Mouse (Mus musculus) frontal cortex, postnatal 10 days (tissue): ENCODE measurements around the gene Fam221a.

ENCODE experiments used
- DNase-seq, 2 experiments: peaks; one replicate each; pipeline ENCODE4 v3.0.0; 2022; ENCODE audit warnings: low spot score in 2 of 2, mixed read lengths in 1 of 2

Fam221a gene

GRCm38 (mm10) chr6:49367159-49368054, at the start of gene Fam221a:
Gene Fam221a, plus strand, starts transcription at chr6:49367739.
- DNase-seq = peak; percentile 48

GRCm38 (mm10) chr6:49318966-49319594, 48.5 kb upstream of the Fam221a start, which contains the start of gene Ccdc126:
Gene Ccdc126, plus strand, starts transcription at chr6:49319274.
- peak; percentile 97 for DNase-seq

GRCm38 (mm10) chr6:49319595-49320315, 47.8 kb upstream of the Fam221a start:
- DNase-seq = no peak

GRCm38 (mm10) chr6:49321341-49321740, 46.2 kb upstream of the Fam221a start:
- no peak for DNase-seq

GRCm38 (mm10) chr6:49322056-49322455, 45.5 kb upstream of the Fam221a start:
- DNase-seq = no peak

GRCm38 (mm10) chr6:49322986-49323385, 44.6 kb upstream of the Fam221a start:
- DNase-seq = no peak

GRCm38 (mm10) chr6:49324528-49324927, 43.0 kb upstream of the Fam221a start:
- DNase-seq = no peak

- no peak for DNase-seq
Observed at GRCm38 (mm10) chr6:49325294-49325693, 42.2 kb upstream of the Fam221a start.

GRCm38 (mm10) chr6:49326846-49327245, 40.7 kb upstream of the Fam221a start:
- DNase-seq = no peak

GRCm38 (mm10) chr6:49331369-49332059, 36.0 kb upstream of the Fam221a start:
- DNase-seq = no peak

GRCm38 (mm10) chr6:49332060-49332370, 35.5 kb upstream of the Fam221a start:
- DNase-seq = no peak

GRCm38 (mm10) chr6:49338566-49338965, 29.0 kb upstream of the Fam221a start:
- DNase-seq = no peak

GRCm38 (mm10) chr6:49339145-49339544, 28.4 kb upstream of the Fam221a start:
- DNase-seq = no peak

GRCm38 (mm10) chr6:49343737-49344469, 23.6 kb upstream of the Fam221a start:
- DNase-seq = no peak

GRCm38 (mm10) chr6:49349826-49350225, 17.7 kb upstream of the Fam221a start:
- no peak for DNase-seq

- DNase-seq = no peak
Observed at GRCm38 (mm10) chr6:49354613-49355012, 12.9 kb upstream of the Fam221a start.

- DNase-seq = no peak
Observed at GRCm38 (mm10) chr6:49355171-49355570, 12.4 kb upstream of the Fam221a start.

GRCm38 (mm10) chr6:49360420-49360819, 7.1 kb upstream of the Fam221a start:
- no peak for DNase-seq

- no peak for DNase-seq
Observed at GRCm38 (mm10) chr6:49368212-49368611, 673 bp downstream of the Fam221a start.

GRCm38 (mm10) chr6:49372705-49373104, 5.2 kb downstream of the Fam221a start:
- DNase-seq = no peak

GRCm38 (mm10) chr6:49373943-49374342, 6.4 kb downstream of the Fam221a start:
- no peak for DNase-seq
